Mouse (Mus musculus): Measurements from ENCODE around the gene Ercc1. TPM values are rescaled to one million over a fixed set of nuclear protein-coding genes. Genes with fewer than 3 reads are reported as not detected.
A peak's percentile ranks its signal among the peaks of the same experiment; 100 is the strongest.

Ercc1 gene
- polyA plus RNA-seq, 1 experiment from 2014 or later: 16.8 TPM

DNA sequence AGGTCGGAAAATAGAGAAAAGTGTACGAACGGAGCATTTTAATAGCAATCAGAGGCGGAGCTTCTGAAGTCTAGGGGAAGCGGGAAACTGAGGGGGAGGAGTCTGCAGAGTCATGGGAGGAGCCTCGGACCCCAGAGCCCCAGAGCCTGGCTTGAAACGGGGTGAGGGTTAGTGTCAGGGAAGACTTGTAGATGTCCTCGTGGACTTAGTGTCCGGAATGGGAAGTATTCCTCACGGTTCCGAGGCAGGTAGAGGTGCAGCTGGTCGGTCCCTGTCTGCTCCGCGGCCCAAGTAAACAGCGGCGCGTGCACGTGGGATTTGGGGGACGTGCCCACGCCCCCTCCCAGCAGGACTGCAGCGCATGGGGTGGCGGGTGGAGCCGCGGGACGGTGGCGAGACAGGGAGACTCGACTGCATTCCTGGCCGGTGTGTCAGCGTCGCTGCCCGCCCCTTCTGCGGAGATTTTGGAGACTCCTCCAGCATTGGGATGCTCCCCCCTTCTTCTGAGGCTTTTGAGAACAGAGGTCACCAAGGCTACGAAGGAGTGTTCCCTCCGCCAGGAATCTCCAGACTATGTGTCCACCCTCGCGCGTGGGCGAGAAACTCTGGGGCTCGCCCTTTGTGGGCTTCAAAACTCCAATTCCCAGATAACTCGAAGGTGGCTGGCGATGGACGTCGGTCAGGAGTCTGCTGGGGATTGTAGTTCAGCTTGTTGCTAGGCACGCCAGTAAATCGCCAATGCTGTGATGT lies 15.5 kb downstream of the Ercc1 start:
- under 1% methylated on average over 42 of the region's 45 CpGs for WGBS (ENCODE audit: missing documents)
- Histone ChIP-seq H3K27ac (peak overlapping the region; percentile 85), H3K4me3 (ENCODE audit: inconsistent target) (peak overlapping the region; percentile 70), H3K79me2 (ENCODE audit: inconsistent target) (no peaks in the 10 kb centered on the region), H3K36me3 (ENCODE audit: inconsistent target) (peaks cover 2% of the 10 kb centered on the region; the same call in 1 of the 2 replicates)

DNA sequence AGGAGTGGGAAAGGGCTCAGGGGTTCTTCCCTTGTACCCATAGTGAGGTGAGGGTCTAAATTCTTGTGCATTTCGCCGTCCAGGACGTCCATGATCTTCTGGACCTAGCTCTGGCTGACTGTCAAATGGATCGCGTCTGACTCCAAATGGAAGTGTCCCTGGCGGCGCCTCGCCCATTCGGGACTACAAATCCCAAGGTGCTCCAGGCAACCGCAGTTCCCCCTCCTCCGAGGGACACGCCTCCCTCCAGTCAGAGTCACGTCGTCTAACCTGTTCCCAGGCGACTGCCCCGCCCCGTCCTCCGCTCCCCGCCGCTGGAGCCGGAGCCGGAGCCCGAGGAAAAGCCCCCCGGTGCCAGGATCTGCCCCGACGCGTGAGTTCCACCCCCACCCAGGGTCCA lies 16.4 kb downstream of the Ercc1 start:
- Histone ChIP-seq H3K27ac (0 out of 2 replicates have a peak overlapping the region, but pooled peaks have one; percentile 4), H3K4me3 (ENCODE audit: inconsistent target) (peak overlapping the region; percentile 70), H3K79me2 (ENCODE audit: inconsistent target) (no peaks in the 10 kb centered on the region), H3K36me3 (ENCODE audit: inconsistent target) (no peaks in the 10 kb centered on the region)
- 1% methylated on average over 27 of the region's 27 CpGs for WGBS (ENCODE audit: missing documents)

DNA sequence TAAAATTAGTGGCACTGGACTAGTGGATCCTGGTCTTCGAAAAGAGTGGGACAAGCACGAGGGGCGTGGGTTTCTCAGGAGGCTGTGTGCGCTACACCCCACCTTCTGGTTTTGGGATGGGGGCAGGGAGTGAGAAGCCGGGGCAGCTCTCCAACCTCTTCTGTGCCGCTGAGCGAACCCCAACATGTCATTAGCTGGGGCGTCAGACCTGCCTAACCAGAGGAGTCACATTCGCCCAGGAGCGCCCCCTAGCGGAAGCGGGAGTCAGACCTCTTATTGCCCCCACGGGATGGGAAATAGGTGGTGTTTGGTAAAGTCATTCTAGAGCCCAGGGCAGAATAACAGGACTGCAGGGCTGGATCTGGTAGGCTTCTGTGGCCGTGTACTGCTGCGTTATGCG lies 17.1 kb downstream of the Ercc1 start:
- no peaks in the 10 kb centered on the region for H3K79me2 ChIP-seq (ENCODE audit: inconsistent target)
- 0 out of 2 replicates have a peak overlapping the region, but pooled peaks have one; percentile 4 for H3K27ac ChIP-seq
- no peaks in the 10 kb centered on the region for H3K36me3 ChIP-seq (ENCODE audit: inconsistent target)
- peak overlapping the region; percentile 70 for H3K4me3 ChIP-seq (ENCODE audit: inconsistent target)
- 11% methylated on average over 16 of the region's 16 CpGs for WGBS (ENCODE audit: missing documents)

DNA sequence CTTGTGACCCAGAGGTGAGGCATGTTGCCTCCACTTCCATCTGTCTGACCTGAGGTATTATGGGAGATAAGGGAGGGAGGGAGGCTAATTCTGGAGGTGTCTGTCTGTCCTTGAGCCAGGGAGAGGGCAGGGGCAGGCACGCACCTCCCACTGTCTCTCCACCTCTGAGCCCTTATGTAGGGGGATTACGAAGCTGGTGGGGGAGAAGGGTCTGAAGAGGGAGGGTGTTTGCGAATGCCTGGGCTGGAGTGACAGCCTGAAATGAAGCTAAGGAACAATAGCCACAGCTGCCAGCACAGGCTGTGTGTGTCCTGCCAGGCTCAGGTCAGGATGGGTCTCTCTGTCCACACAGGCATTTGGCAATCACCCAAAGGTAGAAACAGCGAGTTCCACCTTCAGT lies 17.7 kb downstream of the Ercc1 start:
- 84% methylated on average over 4 of the region's 4 CpGs for WGBS (ENCODE audit: missing documents)
- H3K4me3 ChIP-seq (ENCODE audit: inconsistent target): no peak overlapping the region

DNA sequence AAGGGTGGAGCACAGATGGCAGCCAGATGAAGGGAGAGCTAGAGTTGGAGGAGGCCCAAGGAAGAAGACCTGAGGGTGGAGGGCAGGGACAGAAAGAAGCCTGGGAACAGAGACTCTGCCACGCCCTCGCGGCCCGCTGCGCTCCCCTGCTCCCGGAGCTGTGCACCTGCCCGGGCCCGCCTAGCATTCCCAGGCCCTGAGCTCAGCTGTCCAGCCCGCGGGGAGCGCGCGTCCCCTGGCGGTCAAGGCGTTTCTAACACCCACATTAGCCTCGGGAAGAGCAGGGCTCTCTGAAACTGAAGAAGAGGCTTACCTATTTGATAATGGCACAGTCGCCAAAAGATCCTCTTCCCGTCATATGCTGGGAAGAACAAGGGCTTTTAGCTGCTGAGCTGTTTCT lies 19.3 kb downstream of the Ercc1 start:
- Histone ChIP-seq H3K36me3 (ENCODE audit: inconsistent target) (no peaks in the 10 kb centered on the region), H3K4me3 (ENCODE audit: inconsistent target) (no peak overlapping the region), H3K27ac (no peak overlapping the region), H3K79me2 (ENCODE audit: inconsistent target) (no peaks in the 10 kb centered on the region)
- 9% methylated on average over 18 of the region's 18 CpGs for WGBS (ENCODE audit: missing documents)

More for the DNA sequence above, 17.7 kb downstream of the Ercc1 start:
- Histone ChIP-seq H3K79me2 (ENCODE audit: inconsistent target) (no peaks in the 10 kb centered on the region), H3K36me3 (ENCODE audit: inconsistent target) (no peaks in the 10 kb centered on the region), H3K27ac (no peak overlapping the region)

DNA sequence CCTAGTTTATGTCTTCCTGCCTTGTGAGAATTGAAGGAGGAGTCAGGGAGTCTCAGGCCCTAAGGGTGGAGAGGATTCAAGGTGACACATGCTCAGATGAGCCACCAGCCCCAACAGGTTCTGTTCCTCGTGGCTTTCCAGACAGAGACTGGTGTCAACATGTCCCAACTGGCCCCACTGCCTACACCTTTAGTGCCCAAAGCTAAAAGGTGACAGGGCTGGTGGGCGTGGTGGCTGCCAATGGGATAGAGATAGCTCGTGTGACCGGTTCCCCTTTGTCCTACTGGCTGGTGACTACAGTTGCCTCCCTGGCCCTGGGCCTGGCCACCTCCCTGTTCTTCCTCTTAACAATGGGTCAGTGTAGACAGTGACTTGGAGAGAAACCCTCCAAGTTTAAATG lies 20.8 kb downstream of the Ercc1 start:
- no peaks in the 10 kb centered on the region for H3K36me3 ChIP-seq (ENCODE audit: inconsistent target)
- no peaks in the 10 kb centered on the region for H3K79me2 ChIP-seq (ENCODE audit: inconsistent target)
- no peak overlapping the region for H3K4me3 ChIP-seq (ENCODE audit: inconsistent target)
- H3K27ac ChIP-seq: no peak overlapping the region
- WGBS (ENCODE audit: missing documents): 77% methylated on average over 4 of the region's 4 CpGs

DNA sequence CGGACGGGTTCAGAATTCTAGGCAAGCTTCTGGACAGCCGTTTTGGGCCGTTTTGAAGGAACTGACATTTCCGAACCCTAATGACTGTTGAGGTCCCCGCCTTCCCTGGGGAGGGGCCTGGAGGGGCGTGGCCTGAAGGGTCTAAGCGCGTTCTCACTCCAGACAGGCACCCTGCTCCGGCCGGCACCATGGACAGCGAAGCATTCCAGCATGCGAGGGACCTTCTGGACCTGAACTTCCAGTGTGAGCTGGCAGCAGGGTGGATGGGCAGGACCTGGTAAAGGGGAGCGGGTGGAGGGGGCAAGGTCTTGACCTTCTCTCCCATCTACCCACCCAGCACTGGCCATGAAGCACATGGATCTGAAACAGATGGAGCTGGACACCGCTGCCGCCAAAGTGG lies 23.8 kb downstream of the Ercc1 start:
- Histone ChIP-seq H3K79me2 (ENCODE audit: inconsistent target) (no peaks in the 10 kb centered on the region), H3K4me3 (ENCODE audit: inconsistent target) (no peak overlapping the region)
- WGBS (ENCODE audit: missing documents): 54% methylated on average over 15 of the region's 16 CpGs

DNA sequence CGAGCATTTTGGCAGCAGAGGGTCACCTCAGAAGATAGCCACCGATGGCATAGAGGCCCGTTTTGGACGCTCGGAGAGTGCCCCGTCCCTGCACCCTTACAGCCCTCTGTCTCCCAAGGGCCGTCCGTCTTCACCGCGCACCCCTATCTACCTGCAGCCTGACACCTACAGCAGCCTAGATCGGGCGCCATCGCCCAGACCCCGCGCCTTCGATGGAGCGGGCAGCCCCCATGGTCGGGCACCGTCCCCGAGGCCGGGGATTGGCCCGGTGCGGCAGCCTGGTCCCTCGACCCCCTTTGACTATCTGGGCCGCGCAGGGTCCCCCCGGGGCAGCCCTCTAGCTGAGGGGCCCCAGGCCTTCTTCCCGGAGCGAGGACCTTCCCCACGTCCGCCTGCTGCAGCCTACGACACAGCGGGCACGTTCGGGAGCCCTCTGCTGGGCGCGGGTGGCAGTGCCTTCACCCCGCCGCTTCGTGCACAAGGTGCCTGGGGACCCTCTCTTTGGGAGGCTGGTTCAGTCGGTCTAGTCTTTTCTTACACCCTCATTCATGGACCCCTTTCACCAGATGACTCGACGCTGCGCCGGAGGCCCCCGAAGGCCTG lies 25.3 kb downstream of the Ercc1 start:
- no peaks in the 10 kb centered on the region for H3K79me2 ChIP-seq (ENCODE audit: inconsistent target)
- H3K36me3 ChIP-seq (ENCODE audit: inconsistent target): no peaks in the 10 kb centered on the region
- 17% methylated on average over 46 of the region's 46 CpGs for WGBS (ENCODE audit: missing documents)
- H3K4me3 ChIP-seq (ENCODE audit: inconsistent target): no peak overlapping the region
- no peak overlapping the region for H3K27ac ChIP-seq

More for the DNA sequence above, 23.8 kb downstream of the Ercc1 start:
- H3K27ac ChIP-seq: no peak overlapping the region
- H3K36me3 ChIP-seq (ENCODE audit: inconsistent target): no peaks in the 10 kb centered on the region

DNA sequence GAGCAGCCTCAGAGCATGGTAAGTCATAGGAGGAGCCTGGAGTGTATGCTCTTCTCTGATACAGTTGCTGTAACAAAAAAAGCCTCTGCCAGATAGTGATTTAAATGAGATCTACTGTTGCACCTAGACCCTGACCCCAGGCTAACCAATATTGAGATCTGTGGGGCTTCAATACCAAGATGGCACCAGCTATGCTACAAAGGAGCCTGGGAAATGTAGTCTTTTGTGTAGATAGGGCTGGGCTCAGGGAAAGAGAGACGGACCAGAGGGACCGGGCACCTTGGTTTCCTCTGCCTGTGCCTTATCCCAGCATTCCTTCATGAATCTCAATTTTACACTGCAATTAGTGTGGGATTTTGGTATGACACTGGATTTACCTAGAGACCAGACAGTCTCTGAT lies 28.8 kb downstream of the Ercc1 start:
- 91% methylated on average over 2 of the region's 2 CpGs for WGBS (ENCODE audit: missing documents)
- Histone ChIP-seq H3K79me2 (ENCODE audit: inconsistent target) (no peaks in the 10 kb centered on the region), H3K27ac (no peak overlapping the region), H3K36me3 (ENCODE audit: inconsistent target) (no peaks in the 10 kb centered on the region), H3K4me3 (ENCODE audit: inconsistent target) (no peak overlapping the region)

DNA sequence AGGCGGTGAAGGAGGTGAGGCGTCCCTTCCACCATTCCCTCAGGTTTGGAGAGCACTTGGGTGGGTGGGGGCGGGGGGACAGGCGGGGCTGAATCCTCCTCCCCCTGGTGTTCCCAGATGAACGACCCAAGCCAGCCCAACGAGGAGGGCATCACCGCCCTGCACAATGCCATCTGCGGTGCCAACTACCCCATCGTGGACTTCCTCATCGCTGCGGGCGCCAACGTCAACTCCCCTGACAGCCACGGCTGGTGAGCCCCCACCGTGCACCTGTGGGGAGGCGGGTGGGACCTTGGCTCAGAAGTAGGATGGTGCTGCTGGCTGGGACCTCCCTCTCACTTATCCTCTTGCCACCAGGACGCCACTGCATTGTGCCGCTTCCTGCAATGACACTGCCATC lies 30.8 kb downstream of the Ercc1 start:
- no peaks in the 10 kb centered on the region for H3K36me3 ChIP-seq (ENCODE audit: inconsistent target)
- H3K27ac ChIP-seq: no peak overlapping the region
- WGBS (ENCODE audit: missing documents): 82% methylated on average over 15 of the region's 18 CpGs
- no peak overlapping the region for H3K4me3 ChIP-seq (ENCODE audit: inconsistent target)
- no peaks in the 10 kb centered on the region for H3K79me2 ChIP-seq (ENCODE audit: inconsistent target)

DNA sequence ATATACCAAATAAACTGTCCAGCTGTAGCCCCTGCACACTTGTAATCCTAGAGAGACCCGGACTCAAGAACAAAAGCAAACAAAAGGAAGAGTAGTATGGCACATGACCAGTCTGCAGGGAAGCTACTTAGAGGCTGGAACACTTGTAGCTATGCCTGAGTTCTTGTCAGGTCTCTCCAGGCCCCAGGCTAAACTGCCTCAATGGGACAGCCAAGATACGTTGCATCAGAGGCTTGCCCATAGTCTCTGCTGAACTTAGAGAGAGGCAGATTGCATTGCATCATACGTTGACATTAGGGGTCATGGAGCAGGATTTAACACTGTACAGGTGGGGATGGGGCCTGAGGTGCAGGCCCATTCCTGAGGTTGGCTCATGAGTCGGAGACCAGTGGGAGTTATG lies 31.4 kb downstream of the Ercc1 start:
- 92% methylated on average over 4 of the region's 4 CpGs for WGBS (ENCODE audit: missing documents)
- no peaks in the 10 kb centered on the region for H3K79me2 ChIP-seq (ENCODE audit: inconsistent target)
- H3K36me3 ChIP-seq (ENCODE audit: inconsistent target): no peaks in the 10 kb centered on the region
- no peak overlapping the region for H3K4me3 ChIP-seq (ENCODE audit: inconsistent target)
- no peak overlapping the region for H3K27ac ChIP-seq

DNA sequence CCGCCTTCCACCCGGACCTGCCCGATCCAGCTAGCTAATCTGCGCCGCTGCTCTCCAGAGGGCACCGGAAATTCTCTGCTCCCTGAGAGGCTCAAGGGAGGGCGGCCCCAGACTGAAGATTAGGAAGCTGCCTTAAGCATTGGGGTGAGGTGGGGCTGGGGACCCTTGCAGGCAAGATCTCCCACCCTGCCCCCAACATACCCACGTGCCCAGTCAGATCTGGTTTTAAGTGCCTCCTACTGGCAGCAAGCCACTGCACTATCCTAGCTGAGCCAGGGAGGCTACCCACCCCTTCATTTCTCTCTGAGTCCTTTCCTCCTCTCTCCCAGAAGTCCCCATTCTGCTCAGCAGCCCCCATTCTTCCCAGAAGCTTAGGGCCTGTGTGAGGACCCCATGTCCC lies 33.5 kb downstream of the Ercc1 start:
- WGBS (ENCODE audit: missing documents): 91% methylated on average over 8 of the region's 8 CpGs
- H3K4me3 ChIP-seq (ENCODE audit: inconsistent target): no peak overlapping the region
- H3K79me2 ChIP-seq (ENCODE audit: inconsistent target): peaks cover 9% of the 10 kb centered on the region
- H3K27ac ChIP-seq: no peak overlapping the region
- no peaks in the 10 kb centered on the region for H3K36me3 ChIP-seq (ENCODE audit: inconsistent target)

DNA sequence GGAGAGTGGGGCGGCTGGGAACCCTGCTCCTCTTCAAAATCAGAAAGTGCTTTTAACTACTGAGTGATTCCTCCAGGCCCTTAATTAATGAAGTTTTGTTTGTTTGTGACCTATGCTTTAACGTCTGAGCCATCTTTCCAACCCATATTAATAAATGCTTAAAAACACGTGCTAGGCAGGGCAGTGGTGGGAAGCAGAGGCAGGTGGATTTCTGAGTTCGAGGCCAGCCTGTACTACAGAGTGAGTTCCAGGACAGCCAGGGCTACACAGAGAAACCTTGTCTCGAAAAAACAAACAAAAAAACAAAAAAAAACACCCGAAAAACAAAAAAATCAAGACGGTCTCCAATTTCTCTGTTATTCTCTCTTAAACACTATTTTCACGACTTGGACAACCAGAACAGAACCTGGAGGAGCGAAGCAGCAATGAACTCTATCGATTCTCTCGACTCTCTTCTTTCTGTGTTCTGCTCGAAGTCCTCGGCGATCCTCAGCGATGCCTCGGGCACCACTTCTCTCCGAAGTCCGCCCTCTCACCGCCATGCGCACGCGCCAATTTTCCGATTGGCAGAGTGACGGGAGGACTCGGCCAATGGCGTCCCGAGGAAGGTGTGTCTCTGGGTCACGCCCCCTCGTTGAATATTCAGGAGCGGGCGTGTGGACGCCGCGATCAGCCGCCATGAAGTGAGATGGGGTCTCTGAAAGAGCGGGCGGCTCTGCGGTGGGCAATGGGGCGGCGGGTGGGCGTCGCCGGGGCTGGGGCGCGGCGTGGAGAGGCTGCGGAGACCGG lies 37.0 kb downstream of the Ercc1 start, which contains the start of gene Ercc2:
TSS of gene Ercc2 (plus strand) at position 634 of the 789 bp plus-strand sequence.
- Histone ChIP-seq H3K4me3 (ENCODE audit: inconsistent target) (peak within 1 kb of the TSS; percentile 72), H3K36me3 (ENCODE audit: inconsistent target) (peaks cover 21% of the 10 kb centered on the region), H3K27ac (no peak within 1 kb of the TSS), H3K79me2 (ENCODE audit: inconsistent target) (peaks cover 19% of the 10 kb centered on the region)
- WGBS (ENCODE audit: missing documents): 7% methylated on average over 48 of the region's 48 CpGs

DNA sequence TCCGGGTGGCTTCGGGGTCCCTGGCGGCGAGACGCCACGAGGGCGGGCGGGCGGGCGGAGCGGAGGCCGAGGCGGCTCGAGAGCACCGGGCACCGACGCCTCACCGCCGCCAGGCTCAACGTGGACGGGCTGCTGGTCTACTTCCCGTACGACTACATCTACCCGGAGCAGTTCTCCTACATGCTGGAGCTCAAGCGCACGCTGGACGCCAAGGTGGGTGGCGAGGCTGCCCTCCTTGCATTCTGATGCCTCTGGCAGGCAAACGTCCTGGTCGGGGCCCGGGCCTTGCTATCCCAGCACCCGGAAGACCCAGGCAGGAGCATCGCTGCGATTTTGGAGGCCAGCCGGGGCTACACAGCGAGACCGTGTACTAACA lies 37.6 kb downstream of the Ercc1 start:
- WGBS (ENCODE audit: missing documents): under 1% methylated on average over 37 of the region's 37 CpGs
- Histone ChIP-seq H3K27ac (no peak overlapping the region), H3K36me3 (ENCODE audit: inconsistent target) (peaks cover 24% of the 10 kb centered on the region)

DNA sequence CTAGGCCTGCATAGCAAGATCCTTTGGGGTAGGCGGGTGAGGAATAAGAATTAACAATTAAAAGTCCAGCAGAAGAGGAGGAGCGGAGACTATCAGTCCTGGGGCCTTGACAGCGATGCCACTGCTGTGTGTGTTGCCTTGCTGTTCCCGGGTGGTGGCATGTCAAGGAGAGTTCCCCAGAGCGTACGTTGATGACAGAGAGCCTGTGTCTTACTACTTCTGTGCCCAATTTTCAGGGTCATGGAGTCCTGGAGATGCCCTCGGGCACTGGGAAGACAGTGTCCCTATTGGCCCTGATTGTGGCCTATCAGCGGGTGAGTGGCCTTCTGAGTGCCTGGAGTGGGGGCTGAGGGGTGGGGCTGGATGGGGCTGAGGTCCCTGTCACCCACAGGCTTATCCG lies 39.1 kb downstream of the Ercc1 start:
- Histone ChIP-seq H3K4me3 (ENCODE audit: inconsistent target) (no peak overlapping the region), H3K27ac (no peak overlapping the region), H3K36me3 (ENCODE audit: inconsistent target) (peaks cover 36% of the 10 kb centered on the region), H3K79me2 (ENCODE audit: inconsistent target) (peaks cover 19% of the 10 kb centered on the region)
- 93% methylated on average over 9 of the region's 9 CpGs for WGBS (ENCODE audit: missing documents)

More for the DNA sequence above, 37.6 kb downstream of the Ercc1 start:
- Histone ChIP-seq H3K4me3 (ENCODE audit: inconsistent target) (peak overlapping the region; percentile 72), H3K79me2 (ENCODE audit: inconsistent target) (peaks cover 19% of the 10 kb centered on the region)
